In genomic region chr19:7467915-7468314, GRCm38 (mm10) we compare ENCODE assay signal across 14 mouse cellular contexts.
"Had no signal": no experiment of that assay in that cellular context is flagged by ENCODE, and none has a peak within 500 bp of the region (broad histone marks: within the 10 kb centered on the region; RNA-seq: fewer than 3 reads in every experiment).

No protein-coding gene starts in this region.

- H3K4me1 ChIP-seq: intestine, embryonic 15.5 days; liver, embryonic 13.5 days had no signal

- ATAC-seq: intestine, embryonic 15.5 days had no signal

- H3K36me3 ChIP-seq: intestine, embryonic 15.5 days; stomach, embryonic 15.5 days had no signal

- DNase-seq: kidney, adult 11 months; kidney, adult 9 months; kidney, postnatal 25 days; layer of hippocampus, adult 9-11 months; liver, embryonic 13.5 days; lung, adult 2 months; midbrain, embryonic 14.5 days; right cerebral cortex, postnatal 25 days; spleen, adult 18-20 months; thymus, adult 18-20 months; thymus, postnatal 36 days had no signal

- H3K4me3 ChIP-seq: intestine, embryonic 15.5 days; layer of hippocampus, adult 2 months; liver, embryonic 13.5 days; stomach, embryonic 15.5 days had no signal

- H3K27me3 ChIP-seq: intestine, embryonic 15.5 days; liver, embryonic 13.5 days; stomach, embryonic 15.5 days had no signal

- H3K27ac ChIP-seq: intestine, embryonic 15.5 days; layer of hippocampus, adult 2 months; liver, embryonic 13.5 days; stomach, embryonic 15.5 days had no signal
